Mouse (Mus musculus): Measurements from ENCODE around the gene Grip1. TPM values are rescaled to one million over a fixed set of nuclear protein-coding genes. Genes with fewer than 3 reads are reported as not detected.

The Grip1 gene
- polyA plus RNA-seq, 1 experiment = 0.13 TPM

GRCm38 (mm10) chr10:120077850-120078249 is 624.2 kb downstream of the Grip1 start:
- H3K36me3 ChIP-seq (ENCODE audit: control insufficient read depth, insufficient read depth, low read length) = no peaks in the 10 kb centered on the region
- H3K4me1 ChIP-seq (ENCODE audit: control insufficient read depth, insufficient read depth, insufficient read length, low read length) = no peaks in the 10 kb centered on the region
- H3K27me3 ChIP-seq (ENCODE audit: control insufficient read depth, insufficient read depth, low read length) = no peaks in the 10 kb centered on the region
- TF ChIP-seq POLR2A (IDR thresholded peaks at IDR 0.05; ENCODE audit: low read depth, low read length) = no peak
- no peak for TF ChIP-seq CTCF (IDR thresholded peaks at IDR 0.05; ENCODE audit: extremely low read depth, insufficient read length, insufficient replicate concordance, low read depth, low read length)
- 85% methylated on average over 3 of the region's 3 CpGs for WGBS
- H3K4me3 ChIP-seq (ENCODE audit: low read depth, low read length) = no peak overlapping the region
- H3K27ac ChIP-seq (ENCODE audit: insufficient read depth, low read depth, low read length) = no peak overlapping the region

- Histone ChIP-seq H3K27ac (ENCODE audit: insufficient read depth, low read depth, low read length) (no peak overlapping the region), H3K4me3 (ENCODE audit: low read depth, low read length) (no peak overlapping the region), H3K4me1 (ENCODE audit: control insufficient read depth, insufficient read depth, insufficient read length, low read length) (no peaks in the 10 kb centered on the region), H3K36me3 (ENCODE audit: control insufficient read depth, insufficient read depth, low read length) (peaks cover 53% of the 10 kb centered on the region), H3K27me3 (ENCODE audit: control insufficient read depth, insufficient read depth, low read length) (no peaks in the 10 kb centered on the region)
- no peak for TF ChIP-seq CTCF (IDR thresholded peaks at IDR 0.05; ENCODE audit: extremely low read depth, insufficient read length, insufficient replicate concordance, low read depth, low read length)
- no peak for TF ChIP-seq POLR2A (IDR thresholded peaks at IDR 0.05; ENCODE audit: low read depth, low read length)
- WGBS = 92% methylated on average over 12 of the region's 12 CpGs
These were observed 638.9 kb downstream of the Grip1 start for GRCm38 (mm10) chr10:120092548-120092947.

- 87% methylated on average over 9 of the region's 9 CpGs for WGBS
- Histone ChIP-seq H3K27ac (ENCODE audit: insufficient read depth, low read depth, low read length) (no peak overlapping the region), H3K27me3 (ENCODE audit: control insufficient read depth, insufficient read depth, low read length) (no peaks in the 10 kb centered on the region), H3K4me1 (ENCODE audit: control insufficient read depth, insufficient read depth, insufficient read length, low read length) (no peaks in the 10 kb centered on the region), H3K4me3 (ENCODE audit: low read depth, low read length) (no peak overlapping the region), H3K36me3 (ENCODE audit: control insufficient read depth, insufficient read depth, low read length) (peaks cover 45% of the 10 kb centered on the region)
- TF ChIP-seq CTCF (IDR thresholded peaks at IDR 0.05; ENCODE audit: extremely low read depth, insufficient read length, insufficient replicate concordance, low read depth, low read length) = no peak
- TF ChIP-seq POLR2A (IDR thresholded peaks at IDR 0.05; ENCODE audit: low read depth, low read length) = no peak
These were observed 641.5 kb downstream of the Grip1 start for GRCm38 (mm10) chr10:120095136-120095535.

- Histone ChIP-seq H3K4me1 (ENCODE audit: control insufficient read depth, insufficient read depth, insufficient read length, low read length) (no peaks in the 10 kb centered on the region), H3K27me3 (ENCODE audit: control insufficient read depth, insufficient read depth, low read length) (no peaks in the 10 kb centered on the region), H3K27ac (ENCODE audit: insufficient read depth, low read depth, low read length) (no peak overlapping the region), H3K36me3 (ENCODE audit: control insufficient read depth, insufficient read depth, low read length) (peaks cover 44% of the 10 kb centered on the region), H3K4me3 (ENCODE audit: low read depth, low read length) (no peak overlapping the region)
- 96% methylated on average over 5 of the region's 5 CpGs for WGBS
- no peak for TF ChIP-seq POLR2A (IDR thresholded peaks at IDR 0.05; ENCODE audit: low read depth, low read length)
- TF ChIP-seq CTCF (IDR thresholded peaks at IDR 0.05; ENCODE audit: extremely low read depth, insufficient read length, insufficient replicate concordance, low read depth, low read length) = no peak
These were observed 642.1 kb downstream of the Grip1 start for GRCm38 (mm10) chr10:120095716-120096115.

- H3K4me3 ChIP-seq (ENCODE audit: low read depth, low read length) = no peak overlapping the region
- TF ChIP-seq CTCF (IDR thresholded peaks at IDR 0.05; ENCODE audit: extremely low read depth, insufficient read length, insufficient replicate concordance, low read depth, low read length) (no peak), POLR2A (IDR thresholded peaks at IDR 0.05; ENCODE audit: low read depth, low read length) (no peak)
- 77% methylated on average over 5 of the region's 5 CpGs for WGBS
- H3K36me3 ChIP-seq (ENCODE audit: control insufficient read depth, insufficient read depth, low read length) = peaks cover 41% of the 10 kb centered on the region
- H3K27ac ChIP-seq (ENCODE audit: insufficient read depth, low read depth, low read length) = no peak overlapping the region
- H3K27me3 ChIP-seq (ENCODE audit: control insufficient read depth, insufficient read depth, low read length) = no peaks in the 10 kb centered on the region
- no peaks in the 10 kb centered on the region for H3K4me1 ChIP-seq (ENCODE audit: control insufficient read depth, insufficient read depth, insufficient read length, low read length)
These were observed 643.9 kb downstream of the Grip1 start for GRCm38 (mm10) chr10:120097564-120097963.

GRCm38 (mm10) chr10:120100806-120101205 is 647.2 kb downstream of the Grip1 start:
- H3K4me1 ChIP-seq (ENCODE audit: control insufficient read depth, insufficient read depth, insufficient read length, low read length) = no peaks in the 10 kb centered on the region
- no peak overlapping the region for H3K27ac ChIP-seq (ENCODE audit: insufficient read depth, low read depth, low read length)
- no peaks in the 10 kb centered on the region for H3K27me3 ChIP-seq (ENCODE audit: control insufficient read depth, insufficient read depth, low read length)
- no peak overlapping the region for H3K4me3 ChIP-seq (ENCODE audit: low read depth, low read length)
- 94% methylated on average over 1 of the region's 1 CpGs for WGBS
- H3K36me3 ChIP-seq (ENCODE audit: control insufficient read depth, insufficient read depth, low read length) = peaks cover 43% of the 10 kb centered on the region
- TF ChIP-seq CTCF (IDR thresholded peaks at IDR 0.05; ENCODE audit: extremely low read depth, insufficient read length, insufficient replicate concordance, low read depth, low read length) = no peak
- TF ChIP-seq POLR2A (IDR thresholded peaks at IDR 0.05; ENCODE audit: low read depth, low read length) = no peak

- no peak overlapping the region for H3K27ac ChIP-seq (ENCODE audit: insufficient read depth, low read depth, low read length)
- 64% methylated on average over 3 of the region's 3 CpGs for WGBS
- H3K27me3 ChIP-seq (ENCODE audit: control insufficient read depth, insufficient read depth, low read length) = no peaks in the 10 kb centered on the region
- H3K36me3 ChIP-seq (ENCODE audit: control insufficient read depth, insufficient read depth, low read length) = peaks cover 15% of the 10 kb centered on the region
- TF ChIP-seq POLR2A (IDR thresholded peaks at IDR 0.05; ENCODE audit: low read depth, low read length) (no peak), CTCF (IDR thresholded peaks at IDR 0.05; ENCODE audit: extremely low read depth, insufficient read length, insufficient replicate concordance, low read depth, low read length) (no peak)
- no peaks in the 10 kb centered on the region; the same call in 1 of the 2 replicates for H3K4me1 ChIP-seq (ENCODE audit: control insufficient read depth, insufficient read depth, insufficient read length, low read length)
- H3K4me3 ChIP-seq (ENCODE audit: low read depth, low read length) = peak overlapping the region; percentile 84
These were observed 658.2 kb downstream of the Grip1 start for GRCm38 (mm10) chr10:120111691-120112319.
